Mouse (Mus musculus): ENCODE results near the gene Pxn.

DNA sequence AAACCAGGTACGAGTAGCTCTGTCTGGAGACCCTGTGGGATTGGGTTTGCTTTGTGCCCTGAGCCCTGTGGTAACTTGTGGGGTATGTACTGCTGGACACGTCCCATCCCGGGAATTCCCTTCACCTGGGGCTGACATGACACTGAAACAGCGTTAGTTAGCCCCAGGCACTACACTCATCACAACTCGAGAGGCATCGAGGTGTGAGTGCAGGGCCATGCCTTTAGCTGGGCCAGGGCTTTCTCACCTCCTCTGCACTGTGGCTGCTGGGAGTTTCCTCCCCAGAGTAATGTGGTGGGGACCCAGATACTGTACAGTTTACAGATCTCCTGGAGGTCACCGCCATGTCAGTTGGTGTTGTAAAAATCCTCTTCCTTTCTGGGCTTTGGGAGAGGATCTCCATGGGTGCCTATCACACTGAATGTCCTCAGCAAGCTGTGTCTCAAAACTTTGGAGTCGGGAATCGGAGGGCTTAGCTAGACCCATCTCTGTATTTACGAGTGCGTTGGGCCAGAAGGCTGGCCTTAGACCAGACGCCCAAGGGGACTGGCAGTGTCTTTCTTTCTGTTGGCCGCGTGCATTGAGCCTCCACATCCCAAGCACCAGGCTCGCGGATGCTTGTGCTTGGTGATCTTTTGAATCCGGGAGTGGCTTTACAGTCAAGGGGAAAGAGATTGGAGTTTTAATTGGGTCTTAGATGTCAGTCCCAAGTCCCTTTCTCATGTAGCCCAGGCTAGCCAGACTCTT, 20.2 kb downstream of the Pxn start:
- TF ChIP-seq CTCF (IDR thresholded peaks at IDR 0.05; ENCODE audit: borderline replicate concordance, extremely low read depth, insufficient read depth, insufficient read length): no peak
- TF ChIP-seq POLR2A (IDR thresholded peaks at IDR 0.05; ENCODE audit: borderline replicate concordance, extremely low read depth, insufficient read depth, insufficient read length, poor library complexity, severe bottlenecking): no peak
